Mouse (Mus musculus): ENCODE measurements around the gene Clec4a4.

- no peak for TF ChIP-seq GATA1 (IDR thresholded peaks at IDR 0.05; ENCODE audit: borderline replicate concordance, low read length)
- TF ChIP-seq FLI1 (IDR thresholded peaks at IDR 0.05; ENCODE audit: low read length): no peak
Measured at GRCm38 (mm10) chr6:122989876-122990437, at the start of gene Clec4a4.

Data from megakaryocyte, embryonic 14.5 days (primary cell).